Mouse (Mus musculus): ENCODE results near the gene Slc38a1.

Slc38a1 gene

GRCm38 (mm10) chr15:96642436-96643405 lies at the start of gene Slc38a1:
Gene Slc38a1 (minus strand): TSS chr15:96642913.
- peak; percentile 61 for DNase-seq

- DNase-seq, result no peak
These were observed 49.7 kb upstream of the Slc38a1 start for GRCm38 (mm10) chr15:96692401-96692800.

GRCm38 (mm10) chr15:96691381-96691780 lies 48.7 kb upstream of the Slc38a1 start:
- DNase-seq, result no peak

- DNase-seq, result no peak
These were observed 48.1 kb upstream of the Slc38a1 start for GRCm38 (mm10) chr15:96690829-96691228.

GRCm38 (mm10) chr15:96689919-96690318 lies 47.2 kb upstream of the Slc38a1 start:
- DNase-seq, result no peak

- no peak for DNase-seq
These were observed 46.1 kb upstream of the Slc38a1 start for GRCm38 (mm10) chr15:96688784-96689318.

GRCm38 (mm10) chr15:96688036-96688435 lies 45.3 kb upstream of the Slc38a1 start:
- DNase-seq, result no peak

- DNase-seq, result no peak
These were observed 44.7 kb upstream of the Slc38a1 start for GRCm38 (mm10) chr15:96687366-96687765.

GRCm38 (mm10) chr15:96686201-96687159 lies 43.8 kb upstream of the Slc38a1 start:
- DNase-seq, result no peak

GRCm38 (mm10) chr15:96685273-96685672 lies 42.6 kb upstream of the Slc38a1 start:
- DNase-seq, result no peak

- DNase-seq, result no peak
These were observed 41.6 kb upstream of the Slc38a1 start for GRCm38 (mm10) chr15:96684132-96684830.

- DNase-seq, result no peak
These were observed 36.4 kb upstream of the Slc38a1 start for GRCm38 (mm10) chr15:96678871-96679773.

GRCm38 (mm10) chr15:96676518-96676917 lies 33.8 kb upstream of the Slc38a1 start:
- DNase-seq, result no peak

GRCm38 (mm10) chr15:96675744-96676143 lies 33.0 kb upstream of the Slc38a1 start:
- no peak for DNase-seq

GRCm38 (mm10) chr15:96675055-96675454 lies 32.3 kb upstream of the Slc38a1 start:
- DNase-seq, result no peak

GRCm38 (mm10) chr15:96674089-96674488 lies 31.4 kb upstream of the Slc38a1 start:
- no peak for DNase-seq

GRCm38 (mm10) chr15:96669721-96670120 lies 27.0 kb upstream of the Slc38a1 start:
- no peak for DNase-seq

GRCm38 (mm10) chr15:96666663-96667062 lies 23.9 kb upstream of the Slc38a1 start:
- DNase-seq, result peak; percentile 45

- DNase-seq, result peak; percentile 73
These were observed 23.2 kb upstream of the Slc38a1 start for GRCm38 (mm10) chr15:96665889-96666288.

GRCm38 (mm10) chr15:96660590-96661141 lies 18.0 kb upstream of the Slc38a1 start:
- DNase-seq, result no peak

- DNase-seq, result no peak
These were observed 15.5 kb upstream of the Slc38a1 start for GRCm38 (mm10) chr15:96658275-96658602.
